Mouse (Mus musculus) kidney, adult 18-20 months (tissue): ENCODE measurements around the gene G3bp2.
A peak's percentile ranks its signal among the peaks of the same experiment; 100 is the strongest.

Experiments used
- DNase-seq: peaks from one replicate; pipeline ENCODE4 v3.0.0; 2021

Gene G3bp2

GRCm38 (mm10) chr5:92098351-92099109 lies 15.0 kb upstream of the G3bp2 start:
- peak; percentile 37 for DNase-seq

- no peak for DNase-seq
Measured at GRCm38 (mm10) chr5:92097779-92098178, 14.3 kb upstream of the G3bp2 start.

GRCm38 (mm10) chr5:92096786-92097185 lies 13.3 kb upstream of the G3bp2 start:
- no peak for DNase-seq

GRCm38 (mm10) chr5:92094062-92094415 lies 10.5 kb upstream of the G3bp2 start:
- DNase-seq: no peak

GRCm38 (mm10) chr5:92093263-92094061 lies 9.9 kb upstream of the G3bp2 start:
- peak; percentile 25 for DNase-seq

- no peak for DNase-seq
Measured at GRCm38 (mm10) chr5:92087469-92087868, 4.0 kb upstream of the G3bp2 start.

GRCm38 (mm10) chr5:92085821-92086550 lies 2.5 kb upstream of the G3bp2 start:
- DNase-seq: no peak

GRCm38 (mm10) chr5:92085246-92085645 lies 1.7 kb upstream of the G3bp2 start:
- no peak for DNase-seq

- DNase-seq: peak; percentile 75
Measured at GRCm38 (mm10) chr5:92082821-92083401, 608 bp downstream of the G3bp2 start.

GRCm38 (mm10) chr5:92081326-92081725 lies 2.2 kb downstream of the G3bp2 start:
- DNase-seq: no peak

- no peak for DNase-seq
Measured at GRCm38 (mm10) chr5:92080400-92080799, 3.1 kb downstream of the G3bp2 start.

- no peak for DNase-seq
Measured at GRCm38 (mm10) chr5:92079304-92079703, 4.2 kb downstream of the G3bp2 start.

- DNase-seq: no peak
Measured at GRCm38 (mm10) chr5:92078751-92079150, 4.8 kb downstream of the G3bp2 start.

GRCm38 (mm10) chr5:92076273-92076672 lies 7.2 kb downstream of the G3bp2 start:
- DNase-seq: no peak

GRCm38 (mm10) chr5:92074061-92074460 lies 9.5 kb downstream of the G3bp2 start:
- DNase-seq: no peak

- no peak for DNase-seq
Measured at GRCm38 (mm10) chr5:92063192-92063591, 20.3 kb downstream of the G3bp2 start.

GRCm38 (mm10) chr5:92052866-92053265 lies 30.7 kb downstream of the G3bp2 start:
- DNase-seq: no peak

GRCm38 (mm10) chr5:92050419-92050818 lies 33.1 kb downstream of the G3bp2 start:
- DNase-seq: no peak

- DNase-seq: no peak
Measured at GRCm38 (mm10) chr5:92043783-92044182, 39.7 kb downstream of the G3bp2 start, which contains the start of gene Cdkl2. TSS of gene Cdkl2 (minus strand) at chr5:92043883.

- peak; percentile 98 for DNase-seq
Measured at GRCm38 (mm10) chr5:92042377-92043348, 40.9 kb downstream of the G3bp2 start.

GRCm38 (mm10) chr5:92019960-92020359 lies 63.6 kb downstream of the G3bp2 start:
- no peak for DNase-seq

- no peak for DNase-seq
Measured at GRCm38 (mm10) chr5:92011756-92012155, 71.8 kb downstream of the G3bp2 start.
